Mouse (Mus musculus) hindbrain, embryonic 12.5 days (tissue): ENCODE data around the gene Sytl1. TPM values are rescaled to one million over a fixed set of nuclear protein-coding genes. Genes with fewer than 3 reads are reported as not detected.

ENCODE experiments used
- ATAC-seq: fragments of 200-750 bp; cut with Nextera tagmentation; 2 replicates; pipeline ENCODE4 v1.8.0; 2017; ENCODE audit warnings: moderate TSS enrichment; ENCODE audit not compliant: low FRiP score
- H3K27ac ChIP-seq: fragments of 300-500 bp; sonication (generic); 2 replicates; pipeline ENCODE4 v1.5.1; 2016; ENCODE audit warnings: mild to moderate bottlenecking
- H3K27me3 ChIP-seq: fragments of 300-500 bp; sonication (generic); 2 replicates; pipeline ENCODE4 v1.6.1; 2016; ENCODE audit warnings: mild to moderate bottlenecking
- H3K36me3 ChIP-seq: fragments of 300-500 bp; sonication (generic); 2 replicates; pipeline ENCODE4 v1.6.1; 2016; ENCODE audit warnings: mild to moderate bottlenecking
- H3K4me1 ChIP-seq: fragments of 300-500 bp; sonication (generic); 2 replicates; pipeline ENCODE4 v1.6.1; 2016
- H3K4me2 ChIP-seq: fragments of 300-500 bp; sonication (generic); replicated peaks from 2 replicates; pipeline ENCODE4 v1.6.1; 2016; ENCODE audit warnings: mild to moderate bottlenecking
- H3K4me3 ChIP-seq: fragments of 300-500 bp; sonication (generic); 2 replicates; pipeline ENCODE4 v1.5.1; 2016; ENCODE audit warnings: mild to moderate bottlenecking
- H3K9ac ChIP-seq: fragments of 300-500 bp; sonication (generic); 2 replicates; pipeline ENCODE4 v1.6.1; 2016; ENCODE audit warnings: mild to moderate bottlenecking, moderate library complexity
- H3K9me3 ChIP-seq: fragments of 300-500 bp; sonication (generic); replicated peaks from 2 replicates; pipeline ENCODE4 v1.6.1; 2016; ENCODE audit warnings: mild to moderate bottlenecking
- WGBS: fragments of 180-500 bp; shearing (Covaris S2); methylation state at CpG from one replicate; pipeline ENCODE4 v1.1.7; 2016; 5-methylcytosine and 5-hydroxymethylcytosine counted together
- polyA plus RNA-seq: library from polyadenylated mRNA; unstranded; fragments of >200 nt; fragmentation: Nextera tagmentation; extraction: Ambion mirVana; gene quantifications from 2 replicates; pipeline ENCODE4 v1.2.1, GENCODE M21; 2016

Gene Sytl1
- polyA plus RNA-seq, 1 experiment from 2014 or later: 0.67 TPM

DNA sequence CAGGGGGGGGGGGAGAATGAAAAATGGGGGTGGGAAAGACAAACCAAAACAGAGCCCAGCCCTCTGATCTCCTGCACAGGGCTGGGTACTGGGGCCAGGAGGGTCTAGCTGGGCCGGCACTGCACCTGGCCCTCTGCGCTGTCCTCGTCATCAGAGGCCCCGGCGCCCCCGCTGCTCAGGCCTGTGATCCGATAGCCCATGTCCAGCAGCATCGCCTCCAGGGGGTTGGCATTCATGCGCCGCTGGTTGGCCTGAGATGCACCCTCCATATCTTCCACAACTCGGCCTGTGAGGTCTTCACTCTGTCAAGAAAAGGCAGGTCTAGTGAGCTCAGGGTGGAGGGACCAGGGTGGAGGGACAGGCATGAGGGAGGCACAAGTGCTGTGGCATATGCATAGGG lies 31.2 kb upstream of the Sytl1 start:
- 24% methylated on average over 11 of the region's 11 CpGs for WGBS
- peak overlapping the region; percentile 35; the same call in 1 of the 2 replicates for H3K27ac ChIP-seq
- H3K4me2 ChIP-seq: no peak overlapping the region
- H3K9ac ChIP-seq: 0 out of 2 replicates have a peak overlapping the region, but pooled peaks have one; percentile 32
- peaks cover 18% of the 10 kb centered on the region for H3K36me3 ChIP-seq
- no peak overlapping the region for H3K4me3 ChIP-seq
- ATAC-seq: no peak
- H3K9me3 ChIP-seq: no peaks in the 10 kb centered on the region
- H3K27me3 ChIP-seq: no peaks in the 10 kb centered on the region; the same call in 1 of the 2 replicates
- H3K4me1 ChIP-seq: peaks cover 43% of the 10 kb centered on the region

DNA sequence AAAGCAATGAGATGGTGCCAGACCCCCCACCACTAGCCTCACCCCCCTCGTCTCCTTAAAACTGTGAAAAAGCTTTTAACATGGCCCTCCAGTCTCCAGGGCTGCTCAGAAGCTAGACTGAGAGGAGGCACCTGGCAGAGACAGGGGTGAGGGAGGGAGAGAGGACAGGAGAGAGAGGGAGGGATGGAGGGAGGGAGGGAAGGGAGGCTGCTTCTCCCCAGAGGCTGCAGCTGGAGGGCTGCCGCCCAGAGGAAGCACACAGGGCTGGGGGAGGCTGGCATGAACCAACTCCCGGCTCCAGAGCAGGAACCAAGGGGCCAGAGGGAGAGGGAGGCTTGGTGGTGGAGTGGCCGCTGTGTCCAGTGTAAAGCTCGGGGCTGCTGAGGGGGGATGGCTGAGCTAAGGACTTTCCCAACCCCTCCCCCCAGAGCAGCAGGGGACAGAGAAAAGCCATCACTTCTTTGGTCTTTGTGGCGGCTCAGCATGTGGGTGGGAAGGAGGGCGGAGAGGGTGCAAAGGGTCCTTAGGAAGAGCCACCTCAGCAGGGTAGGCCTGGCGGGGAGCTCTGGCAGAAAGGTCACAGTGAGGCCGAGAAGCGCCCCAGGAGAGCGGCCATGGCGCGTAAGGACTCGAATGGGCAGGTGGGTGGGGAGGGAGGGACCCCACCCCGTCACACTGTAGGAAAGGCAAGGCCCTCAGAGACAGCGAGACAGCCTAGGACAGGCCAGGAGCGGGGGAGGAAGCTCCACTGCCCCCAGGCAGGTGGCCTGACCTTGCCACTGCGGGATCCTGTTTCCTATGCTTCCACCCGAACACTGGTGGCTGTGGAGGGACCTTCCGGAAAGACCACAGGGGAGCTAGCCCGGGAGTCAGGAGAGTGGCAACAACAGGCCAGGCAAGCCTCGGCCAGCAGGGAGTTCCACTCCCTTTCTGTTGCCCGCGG lies 30.3 kb upstream of the Sytl1 start:
- Histone ChIP-seq H3K4me1 (peaks cover 34% of the 10 kb centered on the region), H3K9ac (peak overlapping the region; percentile 32), H3K27ac (peak overlapping the region; percentile 35; the same call in 1 of the 2 replicates), H3K4me2 (peak overlapping the region; percentile 6; the same call in 1 of the 2 replicates), H3K9me3 (no peaks in the 10 kb centered on the region), H3K36me3 (peaks cover 18% of the 10 kb centered on the region), H3K4me3 (no peak overlapping the region), H3K27me3 (no peaks in the 10 kb centered on the region; the same call in 1 of the 2 replicates)
- peak; percentile 32 for ATAC-seq
- 7% methylated on average over 24 of the region's 24 CpGs for WGBS

GRCm38 (mm10) chr4:133292405-133292804 lies 29.5 kb upstream of the Sytl1 start:
- Histone ChIP-seq H3K4me3 (no peak overlapping the region), H3K4me2 (no peak overlapping the region), H3K27ac (peak overlapping the region; percentile 52; the same call in 1 of the 2 replicates), H3K4me1 (peaks cover 27% of the 10 kb centered on the region), H3K27me3 (no peaks in the 10 kb centered on the region; the same call in 1 of the 2 replicates), H3K9ac (peak overlapping the region; percentile 23; the same call in 1 of the 2 replicates), H3K36me3 (peaks cover 18% of the 10 kb centered on the region), H3K9me3 (no peaks in the 10 kb centered on the region)
- 0 out of 2 replicates have a peak, but pooled peaks have one; percentile 47 for ATAC-seq
- 43% methylated on average over 4 of the region's 4 CpGs for WGBS

DNA sequence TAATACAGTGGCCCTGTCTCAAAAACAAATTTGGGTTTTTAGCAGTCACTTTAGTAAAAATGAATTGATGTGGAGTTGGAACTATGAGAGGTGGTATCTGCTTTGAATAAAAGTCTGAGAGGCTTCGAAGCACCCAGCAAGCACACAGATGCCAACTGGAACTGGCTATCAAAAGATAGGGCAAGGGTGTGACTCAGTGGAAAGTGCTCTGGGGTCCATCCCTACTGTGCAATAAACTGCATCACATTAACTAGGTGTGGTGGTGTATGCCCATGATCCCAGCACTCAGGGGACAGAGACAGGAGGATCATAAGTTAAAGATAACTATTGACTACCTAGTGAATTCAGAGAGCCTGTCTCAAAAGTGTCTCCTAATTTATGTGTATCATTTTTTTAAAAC lies 28.3 kb upstream of the Sytl1 start:
- Histone ChIP-seq H3K4me1 (peaks cover 22% of the 10 kb centered on the region), H3K4me2 (no peak overlapping the region), H3K36me3 (peaks cover 11% of the 10 kb centered on the region), H3K27ac (no peak overlapping the region), H3K27me3 (no peaks in the 10 kb centered on the region; the same call in 1 of the 2 replicates), H3K9me3 (no peaks in the 10 kb centered on the region), H3K4me3 (no peak overlapping the region), H3K9ac (no peak overlapping the region)
- WGBS: 100% methylated on average over 1 of the region's 1 CpGs
- ATAC-seq: no peak

- ATAC-seq: no peak
- H3K4me1 ChIP-seq: peaks cover 15% of the 10 kb centered on the region
- no peak overlapping the region for H3K9ac ChIP-seq
- WGBS: 87% methylated on average over 4 of the region's 4 CpGs
- no peaks in the 10 kb centered on the region for H3K36me3 ChIP-seq
- H3K27ac ChIP-seq: no peak overlapping the region
- H3K4me3 ChIP-seq: no peak overlapping the region
- H3K27me3 ChIP-seq: no peaks in the 10 kb centered on the region
- H3K4me2 ChIP-seq: no peak overlapping the region
- H3K9me3 ChIP-seq: no peaks in the 10 kb centered on the region
These were observed 23.7 kb upstream of the Sytl1 start for GRCm38 (mm10) chr4:133286476-133287077.

GRCm38 (mm10) chr4:133285950-133286349 lies 23.0 kb upstream of the Sytl1 start:
- no peak overlapping the region for H3K27ac ChIP-seq
- H3K4me2 ChIP-seq: no peak overlapping the region
- H3K4me3 ChIP-seq: no peak overlapping the region
- peaks cover 16% of the 10 kb centered on the region for H3K4me1 ChIP-seq
- H3K36me3 ChIP-seq: no peaks in the 10 kb centered on the region
- H3K27me3 ChIP-seq: no peaks in the 10 kb centered on the region
- 90% methylated on average over 5 of the region's 5 CpGs for WGBS
- H3K9me3 ChIP-seq: no peaks in the 10 kb centered on the region
- ATAC-seq: no peak
- no peak overlapping the region for H3K9ac ChIP-seq

DNA sequence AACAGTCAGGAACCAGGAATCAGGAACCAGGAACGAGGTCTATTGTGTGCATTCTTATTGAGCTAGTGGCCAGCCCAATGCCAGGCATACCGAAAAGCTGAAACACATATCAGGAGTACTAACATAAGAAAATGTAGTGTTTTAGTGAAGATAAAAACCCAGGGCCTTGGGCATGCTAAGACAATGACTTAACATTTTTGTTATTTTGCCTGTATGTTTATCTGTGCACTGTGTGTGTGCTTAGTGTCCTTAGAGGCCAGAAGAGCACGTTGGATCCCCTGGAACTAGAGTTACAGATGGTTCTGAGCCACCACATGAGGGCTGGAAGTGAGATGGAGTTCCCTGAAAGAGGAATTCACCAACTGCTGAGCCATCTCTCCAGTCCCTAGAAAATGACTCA lies 22.4 kb upstream of the Sytl1 start:
- Histone ChIP-seq H3K27ac (no peak overlapping the region), H3K9me3 (no peaks in the 10 kb centered on the region), H3K27me3 (no peaks in the 10 kb centered on the region), H3K4me1 (peaks cover 16% of the 10 kb centered on the region), H3K36me3 (no peaks in the 10 kb centered on the region), H3K9ac (no peak overlapping the region), H3K4me2 (no peak overlapping the region), H3K4me3 (no peak overlapping the region)
- ATAC-seq: no peak
- 86% methylated on average over 3 of the region's 3 CpGs for WGBS

GRCm38 (mm10) chr4:133282656-133283055 lies 19.7 kb upstream of the Sytl1 start:
- peak overlapping the region; percentile 73 for H3K27ac ChIP-seq
- ATAC-seq: no peak
- no peaks in the 10 kb centered on the region for H3K36me3 ChIP-seq
- H3K9me3 ChIP-seq: no peaks in the 10 kb centered on the region
- WGBS: 17% methylated on average over 4 of the region's 4 CpGs
- H3K9ac ChIP-seq: no peak overlapping the region
- no peak overlapping the region for H3K4me3 ChIP-seq
- H3K4me2 ChIP-seq: no peak overlapping the region
- H3K27me3 ChIP-seq: no peaks in the 10 kb centered on the region
- H3K4me1 ChIP-seq: peaks cover 16% of the 10 kb centered on the region

GRCm38 (mm10) chr4:133281951-133282481 lies 19.1 kb upstream of the Sytl1 start:
- Histone ChIP-seq H3K4me2 (peak overlapping the region; percentile 5; the same call in 1 of the 2 replicates), H3K27me3 (no peaks in the 10 kb centered on the region), H3K27ac (peak overlapping the region; percentile 73), H3K4me1 (peaks cover 16% of the 10 kb centered on the region), H3K4me3 (no peak overlapping the region), H3K36me3 (no peaks in the 10 kb centered on the region), H3K9me3 (no peaks in the 10 kb centered on the region), H3K9ac (0 out of 2 replicates have a peak overlapping the region, but pooled peaks have one; percentile 41)
- WGBS: 28% methylated on average over 5 of the region's 5 CpGs
- ATAC-seq: no peak

DNA sequence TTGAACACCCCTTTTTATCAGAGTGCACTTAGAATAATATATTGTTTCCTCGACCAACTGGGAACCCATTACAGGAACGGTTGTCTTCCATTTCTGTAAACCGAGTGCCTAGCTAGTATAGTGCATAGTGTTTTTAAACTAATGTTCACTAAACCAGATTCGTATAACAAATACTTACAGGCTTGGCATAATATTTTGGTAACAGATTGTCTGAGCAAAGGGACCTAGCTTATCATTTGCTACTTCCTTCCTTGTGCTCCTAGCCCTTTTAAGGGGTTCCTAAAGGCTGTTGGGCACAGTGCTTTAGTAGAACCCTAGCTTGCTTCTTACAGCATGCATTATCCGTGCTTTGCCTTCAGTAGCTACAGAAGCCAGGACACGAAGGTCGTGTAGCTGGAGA lies 18.6 kb upstream of the Sytl1 start:
- Histone ChIP-seq H3K36me3 (no peaks in the 10 kb centered on the region), H3K9ac (0 out of 2 replicates have a peak overlapping the region, but pooled peaks have one; percentile 41), H3K4me2 (no peak overlapping the region), H3K4me3 (no peak overlapping the region), H3K27me3 (no peaks in the 10 kb centered on the region), H3K4me1 (peaks cover 21% of the 10 kb centered on the region), H3K27ac (peak overlapping the region; percentile 73), H3K9me3 (no peaks in the 10 kb centered on the region)
- ATAC-seq: no peak
- WGBS: 38% methylated on average over 7 of the region's 7 CpGs

DNA sequence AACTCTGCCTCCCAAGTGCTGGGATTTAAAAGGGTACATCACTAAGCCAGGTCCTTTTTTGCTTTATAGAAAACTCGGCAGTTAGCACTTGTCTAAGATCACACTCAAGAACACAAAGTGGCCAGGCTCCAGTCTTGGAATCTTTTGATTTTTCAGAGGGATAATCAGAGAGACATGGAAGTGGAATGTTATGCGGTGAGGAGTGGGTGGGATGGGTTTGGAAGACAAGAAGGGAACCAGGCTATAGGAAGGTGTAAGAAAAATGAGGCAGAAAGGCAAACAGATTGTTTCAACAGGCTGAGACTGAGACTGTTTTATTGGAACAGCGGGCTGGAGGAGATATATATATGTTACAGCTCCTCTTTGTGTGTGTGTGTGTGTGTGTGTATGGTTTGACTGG lies 15.6 kb upstream of the Sytl1 start:
- Histone ChIP-seq H3K4me2 (peak overlapping the region; percentile 65), H3K9me3 (no peaks in the 10 kb centered on the region), H3K4me1 (peaks cover 32% of the 10 kb centered on the region), H3K36me3 (0 out of 2 replicates have a peak, but pooled peaks cover 3% of the 10 kb centered on the region), H3K4me3 (no peak overlapping the region), H3K27me3 (no peaks in the 10 kb centered on the region), H3K9ac (peak overlapping the region; percentile 84), H3K27ac (peak overlapping the region; percentile 93; the same call in 1 of the 2 replicates)
- no peak for ATAC-seq
- 90% methylated on average over 3 of the region's 3 CpGs for WGBS

DNA sequence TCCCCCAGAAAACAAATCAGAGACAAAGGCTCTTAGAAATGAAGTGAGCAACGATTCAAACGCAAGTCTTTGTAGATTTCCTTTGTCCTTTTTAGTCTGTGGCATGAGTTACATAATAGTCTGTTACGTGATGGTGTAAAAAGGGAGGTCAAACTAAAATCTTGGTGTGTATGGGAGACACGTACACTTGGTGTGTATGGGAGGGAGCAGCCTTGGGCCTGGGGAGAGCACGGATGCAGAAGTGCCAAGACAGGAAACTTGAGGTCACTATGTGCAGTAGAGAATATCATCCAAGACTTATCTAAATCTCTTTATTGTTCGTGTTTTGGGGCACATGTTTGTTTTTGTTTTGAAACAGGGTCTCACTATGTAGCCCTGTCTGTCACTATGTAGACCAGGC lies 15.2 kb upstream of the Sytl1 start:
- 28% methylated on average over 6 of the region's 6 CpGs for WGBS
- H3K4me3 ChIP-seq: peak overlapping the region; percentile 80
- H3K4me1 ChIP-seq: peaks cover 31% of the 10 kb centered on the region
- H3K9me3 ChIP-seq: no peaks in the 10 kb centered on the region
- H3K27me3 ChIP-seq: no peaks in the 10 kb centered on the region
- H3K27ac ChIP-seq: peak overlapping the region; percentile 93
- H3K9ac ChIP-seq: peak overlapping the region; percentile 84
- H3K36me3 ChIP-seq: 0 out of 2 replicates have a peak, but pooled peaks cover 3% of the 10 kb centered on the region
- ATAC-seq: no peak
- H3K4me2 ChIP-seq: peak overlapping the region; percentile 65
